Mouse (Mus musculus) activated CD4-positive, CD25-positive, alpha-beta regulatory T cell, adult 4 months (primary cell): ENCODE measurements at regions not wholly inside any gene's neighbourhood (a gene's known extent, or its start where the extent isn't known, plus 50 kb on each side); places are given as distances from the start of the nearest gene placed in this dataset.

Source experiments
- ATAC-seq: one replicate; pipeline ENCODE4 v1.8.0; 2017

DNA sequence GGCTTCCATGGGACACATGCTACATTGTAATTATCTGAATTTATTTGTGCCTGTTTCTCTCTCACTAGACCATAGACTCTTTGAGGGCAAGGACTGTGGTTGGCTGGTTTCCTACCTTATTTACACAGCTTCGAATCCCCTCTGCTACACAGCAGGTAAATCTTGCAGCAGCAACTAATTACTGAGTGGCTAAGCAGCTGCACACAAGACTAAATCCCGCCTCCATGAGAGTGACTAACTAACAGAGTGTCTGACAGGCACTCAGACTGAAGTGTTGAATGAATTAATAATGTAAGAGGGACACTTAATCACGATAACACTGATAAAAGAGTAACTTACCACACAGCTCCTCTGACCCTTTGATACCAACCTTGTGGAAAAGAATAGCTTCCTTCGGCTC lies 111.9 kb upstream of the Lrig1 start:
- ATAC-seq = no peak

GRCm38 (mm10) chr6:94807216-94807615 lies 107.3 kb upstream of the Lrig1 start:
- ATAC-seq = no peak

- no peak for ATAC-seq
Observed at GRCm38 (mm10) chr6:94806481-94807160, 106.7 kb upstream of the Lrig1 start.

GRCm38 (mm10) chr6:94805685-94806084 lies 105.7 kb upstream of the Lrig1 start:
- ATAC-seq = no peak

DNA sequence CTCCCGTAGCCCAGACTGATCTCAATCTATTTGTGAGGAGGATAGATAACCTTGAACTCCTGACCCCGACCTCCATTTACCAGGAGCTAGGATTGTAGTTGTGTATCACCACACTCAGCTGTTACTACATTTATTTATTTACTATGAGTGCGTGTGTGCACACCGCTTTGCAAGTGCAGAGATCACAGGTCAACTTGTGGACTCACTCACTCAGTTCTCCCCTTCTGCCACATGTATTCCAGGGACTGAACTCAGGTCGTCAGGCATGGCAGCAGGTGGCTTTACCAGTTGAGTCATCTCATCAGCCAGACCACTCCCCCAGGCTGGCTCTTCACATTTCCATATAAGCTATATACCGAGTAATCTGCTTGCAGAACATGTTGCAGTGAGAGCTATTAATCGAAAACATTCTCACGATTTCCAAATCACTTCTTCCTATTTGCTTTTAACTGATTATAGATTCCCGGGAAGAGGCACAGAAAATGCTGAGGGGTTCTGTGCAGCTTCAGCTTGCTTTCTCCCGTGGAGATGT lies 104.4 kb upstream of the Lrig1 start:
- ATAC-seq = no peak

DNA sequence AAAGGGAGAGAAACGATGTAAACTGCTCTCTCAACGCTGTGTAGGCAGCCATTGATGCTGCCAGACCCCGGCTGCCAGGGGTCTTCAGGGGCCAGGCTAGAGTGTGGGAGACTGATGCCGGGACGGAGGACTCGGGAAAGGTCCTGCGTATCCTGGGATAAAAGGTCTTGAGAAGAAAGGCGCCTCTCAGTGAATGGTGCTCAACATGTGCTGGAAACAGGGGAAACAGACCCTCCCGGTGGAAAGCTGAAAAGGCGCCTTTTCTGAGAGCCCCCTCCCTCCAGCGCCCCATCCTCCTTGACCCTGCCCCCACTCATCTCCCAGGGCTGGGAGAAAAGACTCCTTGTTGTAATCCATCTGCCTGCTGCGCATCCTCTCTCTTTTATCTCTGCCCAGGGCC lies 101.1 kb upstream of the Lrig1 start:
- ATAC-seq = no peak

DNA sequence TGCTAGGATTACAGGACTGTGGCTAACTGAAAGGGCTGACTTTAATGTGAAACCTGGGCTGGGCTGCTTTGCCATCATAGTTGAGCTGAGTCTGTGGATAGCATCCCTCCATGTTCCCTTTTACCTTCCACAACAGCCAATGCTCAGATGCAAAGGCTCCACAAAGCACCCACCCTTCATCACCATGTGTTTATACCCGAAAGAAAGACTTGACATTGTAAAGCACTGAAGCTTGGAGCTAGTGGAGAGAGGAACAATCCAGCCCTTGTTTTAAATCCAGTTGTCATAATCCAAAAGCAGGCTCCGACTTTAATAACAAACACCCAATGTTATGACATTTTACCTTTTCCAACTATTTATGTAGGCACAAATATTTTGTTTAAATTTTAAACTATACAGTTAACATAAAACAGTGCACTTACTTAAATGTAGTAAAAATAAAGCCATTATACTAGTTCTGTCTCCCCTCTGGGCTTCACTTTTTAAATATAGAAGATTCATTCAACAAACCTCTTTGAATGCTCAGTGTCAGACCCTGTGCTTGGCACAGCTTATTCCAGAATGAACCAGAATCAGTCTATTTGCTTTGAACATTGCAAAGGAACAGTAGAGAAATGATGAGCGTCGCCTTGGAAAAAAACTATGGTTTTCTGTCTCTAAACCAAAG lies 98.7 kb upstream of the Lrig1 start:
- ATAC-seq = no peak

- no peak for ATAC-seq
Observed at GRCm38 (mm10) chr6:94795442-94795841, 95.5 kb upstream of the Lrig1 start.

DNA sequence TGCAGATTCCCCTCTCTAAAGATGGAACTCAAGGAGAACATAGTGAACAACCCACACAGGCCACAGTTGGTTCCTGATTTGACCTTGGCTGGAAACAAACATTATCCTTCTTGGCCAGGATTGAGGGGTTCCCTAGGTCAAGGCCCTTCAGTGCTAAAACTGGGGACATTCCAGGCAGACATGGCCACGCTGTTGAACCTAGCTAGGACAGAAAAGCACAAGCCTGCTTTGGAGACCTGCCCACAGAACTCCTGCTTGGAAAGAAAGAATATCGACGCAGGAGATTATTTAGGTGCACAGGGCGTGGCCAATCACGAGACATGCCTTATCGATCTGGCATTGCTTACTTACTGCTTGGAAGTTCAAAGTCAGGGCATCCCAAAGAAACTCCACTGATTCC lies 93.6 kb upstream of the Lrig1 start:
- no peak for ATAC-seq

DNA sequence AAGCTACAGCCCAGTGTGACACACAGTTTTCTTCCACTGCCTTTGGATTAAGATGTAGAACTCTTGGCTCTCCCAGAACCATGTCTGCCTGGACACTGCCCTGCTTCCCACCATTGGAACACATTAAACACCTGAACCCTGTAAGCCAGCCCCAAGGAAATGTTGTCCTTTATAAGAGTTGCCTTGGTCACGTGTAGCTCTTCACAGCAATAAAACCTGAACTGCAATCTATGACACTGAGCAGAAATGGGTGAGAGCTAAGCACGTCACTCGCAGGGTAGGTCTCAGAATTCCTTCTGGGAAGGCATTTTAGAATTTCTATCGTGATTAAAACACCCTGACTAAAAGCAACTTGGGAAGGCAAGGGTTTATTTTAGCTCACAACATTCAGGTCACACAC lies 92.4 kb upstream of the Lrig1 start:
- no peak for ATAC-seq

GRCm38 (mm10) chr6:94789308-94789763 lies 89.4 kb upstream of the Lrig1 start:
- ATAC-seq = no peak

GRCm38 (mm10) chr6:94783471-94783870 lies 83.5 kb upstream of the Lrig1 start:
- ATAC-seq = no peak

DNA sequence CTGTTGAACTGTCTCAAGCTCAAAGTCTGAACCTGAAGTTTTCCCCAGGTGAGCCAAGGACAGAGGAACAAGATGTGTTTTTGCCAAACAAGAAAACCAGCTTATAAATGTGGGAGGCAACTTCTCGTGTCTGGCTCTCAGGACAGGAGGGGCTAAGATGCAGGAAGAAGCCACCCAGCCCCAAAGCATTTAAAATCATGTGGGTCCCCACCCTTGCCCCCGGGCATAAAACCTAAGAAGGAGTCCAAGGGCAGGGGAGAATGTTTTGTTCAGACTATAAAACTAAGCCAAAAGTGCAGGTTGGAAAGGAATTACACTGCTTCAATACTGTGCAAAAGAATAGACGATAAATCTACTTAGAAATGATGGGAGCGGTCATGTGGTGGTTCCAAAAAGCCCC lies 80.7 kb upstream of the Lrig1 start:
- no peak for ATAC-seq

DNA sequence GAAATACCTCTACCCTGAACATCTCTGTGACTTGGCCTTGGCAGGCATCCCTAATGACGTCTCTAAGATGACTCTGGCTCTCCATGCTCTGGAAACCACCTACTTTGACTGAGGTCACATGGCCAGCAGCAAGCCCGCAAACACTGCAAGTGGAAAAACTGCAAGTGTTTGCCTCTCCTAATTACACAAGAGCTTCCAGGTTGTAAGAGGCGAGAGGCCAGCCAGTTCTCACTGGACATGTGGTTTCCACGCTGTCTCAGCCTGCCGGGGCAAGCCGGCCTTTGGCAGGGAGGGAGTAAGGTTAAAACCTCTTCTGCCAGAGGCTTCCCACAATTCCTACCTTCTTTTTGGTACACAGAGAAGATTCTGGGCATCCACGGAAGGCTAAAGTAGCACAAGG lies 79.9 kb upstream of the Lrig1 start:
- peak; percentile 46 for ATAC-seq

DNA sequence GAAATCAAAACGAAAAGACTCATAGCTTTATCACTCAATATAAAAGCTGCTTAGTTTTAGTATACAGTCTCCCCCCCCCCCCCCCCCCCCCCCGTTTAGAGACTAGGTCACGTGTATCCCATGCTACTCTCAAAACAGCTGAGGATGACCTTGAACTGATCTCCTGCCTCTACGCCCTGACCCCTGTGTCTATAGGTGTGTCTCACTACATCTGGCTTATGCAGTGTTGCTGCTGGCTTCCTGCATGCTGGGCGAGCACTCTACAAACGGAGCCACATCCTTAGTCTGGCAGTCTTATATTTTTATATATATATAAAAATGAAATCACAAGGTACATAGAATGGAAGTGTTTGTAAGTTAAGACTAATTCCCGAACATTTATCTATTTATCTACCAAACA lies 79.3 kb upstream of the Lrig1 start:
- ATAC-seq = no peak

- ATAC-seq = peak; percentile 46
Observed at GRCm38 (mm10) chr6:94778797-94779196, 78.8 kb upstream of the Lrig1 start.

DNA sequence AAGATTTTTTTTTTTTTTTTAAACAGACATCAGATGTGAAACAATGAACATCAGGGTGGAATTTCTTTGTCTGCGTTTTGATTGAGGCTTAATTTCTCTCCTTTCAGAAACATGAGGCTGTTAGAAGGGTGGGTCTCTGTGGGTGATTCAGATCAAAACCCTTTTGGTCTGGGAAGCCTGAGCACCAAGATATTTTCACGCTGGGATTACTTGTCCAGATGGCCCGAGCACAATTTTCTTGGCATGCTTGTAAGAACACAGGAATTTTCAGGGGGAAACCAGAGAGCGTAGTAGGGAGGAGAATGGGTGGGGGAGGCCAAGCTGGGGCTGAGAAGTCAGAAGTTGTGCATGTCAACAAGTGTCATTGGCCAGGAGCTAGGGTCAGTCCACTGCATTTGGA lies 76.6 kb upstream of the Lrig1 start:
- ATAC-seq = no peak

- no peak for ATAC-seq
Observed at GRCm38 (mm10) chr6:94774871-94775270, 74.9 kb upstream of the Lrig1 start.

DNA sequence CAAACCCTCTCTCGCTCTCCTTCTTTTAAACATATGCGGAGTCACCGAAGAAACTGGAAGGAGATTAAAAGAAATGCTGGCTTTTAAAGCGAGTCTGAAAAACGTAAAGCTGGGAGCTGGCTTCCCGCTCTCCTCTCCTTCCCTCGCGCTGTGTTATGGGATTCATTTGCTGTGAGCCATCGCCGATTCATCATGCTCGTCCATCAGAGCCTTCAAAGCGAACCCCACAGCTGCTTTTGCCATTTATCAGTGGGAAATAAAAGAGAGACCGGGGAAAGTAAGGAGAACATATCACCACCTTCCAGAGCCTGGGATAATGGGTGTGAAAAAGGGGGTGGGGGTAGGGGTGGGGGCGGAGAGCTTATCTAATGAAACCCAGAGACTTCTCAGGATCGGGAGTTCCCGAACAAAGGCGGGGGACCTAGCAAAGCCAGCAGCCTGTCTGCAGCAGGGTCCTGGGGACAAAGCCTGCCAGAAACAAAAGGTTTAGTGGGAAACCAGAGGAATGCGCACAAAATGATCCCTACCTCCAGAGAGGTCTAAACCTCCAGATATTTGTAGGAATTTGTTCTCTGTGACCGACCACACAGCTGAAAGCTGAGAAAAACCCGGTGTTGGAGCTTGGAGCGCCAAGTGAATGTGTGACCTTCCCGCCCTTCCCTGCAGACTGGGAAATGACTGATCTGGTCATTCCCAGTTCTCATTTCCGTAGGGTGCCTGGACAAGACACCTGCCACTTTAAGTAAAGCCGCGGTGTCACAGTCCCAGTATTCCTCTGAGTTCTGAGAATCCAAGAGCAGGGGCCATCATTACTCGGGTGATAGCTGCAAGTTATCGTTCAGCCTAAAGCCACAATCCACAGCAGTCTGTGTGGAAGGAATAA lies 73.9 kb upstream of the Lrig1 start:
- no peak for ATAC-seq

DNA sequence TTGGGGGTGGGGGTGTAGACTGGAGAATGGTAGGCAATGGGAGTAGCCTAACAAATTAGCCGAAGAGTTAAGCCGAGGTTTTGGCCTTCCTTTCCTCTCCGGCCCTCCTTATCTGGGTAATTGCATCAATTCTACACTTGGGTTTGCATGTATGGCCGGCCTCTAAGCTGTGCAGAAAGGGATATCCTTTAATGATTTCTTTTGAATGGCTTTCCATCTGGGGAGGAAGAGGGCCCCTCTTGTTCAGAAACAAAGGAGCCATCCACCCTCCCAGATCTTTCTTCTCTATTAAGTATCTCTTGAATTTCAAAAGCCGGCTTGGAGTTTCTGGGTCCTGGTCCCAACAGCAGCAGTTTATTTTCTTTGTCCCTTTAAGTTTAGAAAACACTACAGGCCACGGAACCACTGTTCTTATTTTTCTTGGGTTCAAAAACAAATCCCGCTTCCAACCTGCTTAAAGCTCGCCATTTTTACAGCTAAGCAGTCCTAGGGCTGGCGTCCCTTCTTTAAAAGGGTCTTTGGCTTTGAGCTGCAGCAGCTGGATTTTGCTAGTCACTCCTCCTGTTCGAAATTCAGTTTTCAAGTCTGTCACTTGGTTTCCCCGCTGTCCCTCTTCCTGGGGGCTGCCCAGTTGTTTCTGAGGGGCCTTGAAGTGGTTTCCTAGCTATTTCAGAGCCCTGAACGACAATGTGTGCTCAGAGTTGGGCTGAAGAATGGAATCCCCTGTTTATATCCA lies 73.1 kb upstream of the Lrig1 start:
- ATAC-seq = no peak

DNA sequence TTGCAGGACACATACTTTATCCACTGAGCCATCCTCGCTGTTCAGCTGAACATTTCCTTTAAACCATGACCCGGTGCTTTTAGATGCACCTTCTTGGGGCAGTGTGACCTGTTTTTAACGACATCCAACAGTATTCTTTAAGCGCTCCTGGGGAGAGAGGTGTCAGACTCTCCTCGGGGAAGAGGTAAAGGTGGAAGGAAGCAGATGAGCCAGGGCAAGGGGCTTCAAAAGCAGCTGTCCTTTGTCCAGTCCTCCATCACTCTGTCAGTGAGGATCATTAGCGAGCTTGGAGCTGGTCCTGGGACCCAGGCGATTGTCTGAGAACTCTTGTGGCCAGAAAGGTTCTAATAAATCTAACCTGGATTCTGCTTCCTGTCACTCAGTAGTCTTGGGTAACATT lies 72.4 kb upstream of the Lrig1 start:
- ATAC-seq = no peak

DNA sequence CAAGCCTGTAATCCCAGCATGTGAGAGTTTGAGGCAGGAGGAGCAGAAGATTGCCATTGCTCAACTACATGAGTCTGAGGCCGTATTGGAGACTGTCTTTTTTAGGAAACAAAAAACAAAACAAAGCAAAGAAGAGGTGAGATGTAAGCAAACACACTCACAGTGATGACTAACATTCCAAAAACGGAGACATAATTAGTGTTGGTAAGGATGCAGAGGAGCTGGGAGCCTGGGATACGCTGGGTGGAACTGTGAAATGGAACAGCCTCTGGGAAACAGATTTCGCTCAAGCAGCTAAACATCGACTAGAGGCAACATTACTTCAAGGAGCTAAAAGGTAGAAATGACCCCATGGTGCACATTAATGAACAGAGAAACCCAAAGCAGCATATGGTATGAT lies 68.3 kb upstream of the Lrig1 start:
- ATAC-seq = no peak

GRCm38 (mm10) chr6:94765724-94766123 lies 65.8 kb upstream of the Lrig1 start:
- no peak for ATAC-seq
